Mouse (Mus musculus): Measurements from ENCODE around the gene Lurap1l.
"Not testable (repeated sequence)": the region's sequence is repeated elsewhere in the genome, so short reads cannot be mapped to it uniquely, and the experiment has no call there.

Gene Lurap1l

DNA sequence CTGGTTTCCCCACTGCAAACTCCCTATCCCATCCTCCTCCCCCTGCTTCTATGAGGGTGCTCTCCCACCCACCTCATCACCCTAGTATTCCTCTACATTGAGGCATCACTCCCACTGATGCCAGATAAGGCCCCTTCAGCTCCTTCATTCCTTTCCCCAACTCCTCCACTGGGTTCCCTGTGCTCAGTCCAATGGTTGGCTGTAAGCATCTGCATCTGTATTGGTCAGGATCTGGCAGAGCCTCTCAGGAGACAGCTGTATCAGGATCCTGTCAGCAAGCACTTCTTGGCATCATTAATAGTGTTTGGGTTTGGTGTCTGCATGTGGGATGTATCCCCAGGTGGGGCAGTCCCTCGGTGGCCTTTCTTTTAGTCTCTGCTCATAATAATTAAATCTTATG lies 6.7 kb downstream of the Lurap1l start:
- DNase-seq (ENCODE audit: low spot score in 2 of 2) = not testable (repeated sequence)

DNA sequence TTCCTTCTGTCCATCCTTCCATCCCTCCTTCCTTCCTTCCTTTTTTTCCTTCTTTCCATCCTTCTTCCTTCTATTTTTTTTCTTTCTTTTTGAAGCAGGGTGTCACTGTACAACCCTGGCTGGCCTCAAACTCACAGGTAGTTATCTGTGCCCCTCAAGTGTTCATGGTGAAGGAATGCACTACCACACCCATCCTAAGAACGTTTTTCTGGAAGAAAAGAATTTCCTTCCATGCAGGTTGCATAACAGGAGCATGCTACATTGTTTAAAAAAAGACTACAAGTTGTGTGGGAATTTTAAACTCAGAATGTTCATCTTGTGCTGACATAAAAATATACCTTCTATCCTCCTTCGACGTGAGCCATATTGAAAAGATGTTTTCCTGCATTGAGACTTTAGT lies 7.4 kb downstream of the Lurap1l start:
- DNase-seq (ENCODE audit: low spot score in 2 of 2) = no peak

DNA sequence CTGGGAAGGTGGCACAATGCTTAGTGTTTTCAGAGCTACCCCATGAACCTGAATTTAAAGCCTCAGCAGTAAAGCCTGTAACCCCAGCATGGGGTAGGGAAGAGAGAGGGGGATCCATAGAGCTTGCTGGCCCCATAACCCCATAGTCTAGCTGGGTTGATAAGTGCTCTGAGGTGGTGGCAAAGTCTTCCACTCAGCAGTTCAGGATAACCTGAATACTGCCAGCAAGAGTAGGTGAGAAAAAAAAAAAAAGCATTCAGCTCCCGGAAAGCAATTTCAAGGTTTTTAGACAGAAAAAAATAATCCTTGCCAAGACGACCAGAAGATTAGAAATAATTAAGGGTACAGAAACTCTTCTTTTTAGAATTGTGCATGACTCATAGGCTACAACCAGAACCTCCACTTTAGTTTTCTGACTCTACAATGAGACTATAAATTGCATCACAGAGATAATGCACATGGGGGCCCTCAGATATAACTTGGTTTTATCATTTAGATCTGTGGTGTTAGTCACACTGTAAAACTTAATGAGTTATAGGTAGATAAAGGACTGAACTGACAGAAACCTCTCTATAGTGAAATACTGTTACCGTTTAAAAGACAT lies 8.2 kb downstream of the Lurap1l start:
- no peak for DNase-seq (ENCODE audit: low spot score in 2 of 2)

DNA sequence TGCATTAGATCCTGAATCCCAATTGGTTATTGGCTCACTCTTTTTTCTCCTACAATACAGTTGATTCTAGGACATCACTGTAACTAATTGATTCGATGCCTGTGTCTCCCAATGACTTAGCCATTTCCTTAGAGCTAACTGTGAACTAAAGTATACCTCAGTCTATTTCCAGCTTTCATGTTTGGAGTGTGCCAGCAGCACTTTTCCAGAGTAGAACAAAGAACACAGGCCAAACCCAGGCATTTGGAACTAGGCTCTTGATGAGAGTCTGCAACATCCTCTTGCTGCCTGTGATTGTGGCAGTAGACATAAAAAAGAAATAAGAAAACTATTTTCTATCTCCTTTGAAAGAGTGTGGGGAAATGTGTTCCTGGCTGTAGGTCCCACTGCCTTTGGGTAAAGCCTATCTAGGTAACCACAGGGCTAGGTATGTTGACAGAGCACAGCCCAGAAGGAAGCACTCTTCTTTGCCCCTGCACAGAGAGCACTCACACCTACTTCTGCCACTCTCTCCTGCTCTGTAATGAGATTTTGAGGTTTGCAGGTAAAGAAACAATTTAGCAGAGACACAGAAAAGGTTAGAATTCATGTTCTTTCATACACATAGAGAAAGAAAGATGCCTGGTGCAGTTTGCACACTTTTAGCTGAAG lies 8.9 kb downstream of the Lurap1l start:
- no peak for DNase-seq (ENCODE audit: low spot score in 2 of 2)

DNA sequence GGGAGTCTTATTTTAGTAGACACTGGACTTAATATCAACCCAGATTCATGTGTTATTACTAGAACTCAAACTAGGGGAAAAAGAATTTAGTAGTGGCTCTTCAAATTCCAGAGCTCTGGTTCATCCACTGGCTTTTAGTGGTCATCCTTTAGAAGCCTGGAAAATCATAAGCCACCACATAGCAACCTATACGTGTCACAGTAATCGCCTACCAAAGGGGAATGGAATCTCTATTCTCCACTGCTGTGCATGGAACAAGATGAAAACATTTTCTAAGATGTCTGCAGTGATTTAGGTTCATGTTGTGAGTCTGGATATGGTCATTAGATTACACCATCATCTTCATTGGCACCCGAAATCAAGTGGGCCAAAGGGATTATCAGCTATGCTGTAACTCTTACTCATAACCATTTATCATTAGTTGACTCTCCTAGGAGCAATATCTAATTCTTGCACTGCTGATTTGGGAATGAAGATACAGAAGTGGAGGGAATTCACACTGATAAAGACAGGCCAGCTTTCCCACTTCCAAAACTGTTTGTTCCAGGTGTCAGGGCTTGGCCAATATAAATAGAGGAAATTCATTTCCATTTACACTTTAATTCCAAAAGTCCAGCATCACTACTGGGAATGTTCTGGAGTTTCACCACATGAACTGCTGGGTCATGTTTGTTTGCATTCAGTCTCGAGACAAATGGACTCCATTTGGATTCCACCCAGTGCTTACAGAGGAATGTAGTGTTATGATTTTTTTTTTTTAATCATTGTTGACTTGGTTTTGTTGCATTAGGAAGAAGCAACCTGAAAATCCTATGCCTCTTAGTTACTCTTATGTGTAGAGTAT lies 11.4 kb downstream of the Lurap1l start:
- DNase-seq (ENCODE audit: low spot score in 2 of 2) = no peak

DNA sequence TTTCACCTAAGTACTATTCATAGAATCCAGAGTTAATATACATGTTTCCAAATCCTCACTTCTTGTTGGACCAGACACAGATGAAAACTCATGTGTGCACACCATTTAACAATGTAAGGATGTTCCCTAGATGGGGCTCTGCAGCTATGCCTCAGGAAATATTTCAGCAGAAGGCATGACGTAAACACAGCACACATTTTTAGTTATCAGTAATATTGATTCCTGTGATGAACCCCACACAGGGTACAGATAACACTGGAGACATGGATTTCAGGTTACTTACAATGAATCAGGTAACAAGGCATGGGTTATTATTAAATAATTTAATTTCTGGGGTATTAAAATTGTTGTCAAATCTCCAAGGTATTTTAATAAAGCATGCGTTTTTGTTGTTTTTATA lies 12.2 kb downstream of the Lurap1l start:
- DNase-seq (ENCODE audit: low spot score in 2 of 2) = no peak

DNA sequence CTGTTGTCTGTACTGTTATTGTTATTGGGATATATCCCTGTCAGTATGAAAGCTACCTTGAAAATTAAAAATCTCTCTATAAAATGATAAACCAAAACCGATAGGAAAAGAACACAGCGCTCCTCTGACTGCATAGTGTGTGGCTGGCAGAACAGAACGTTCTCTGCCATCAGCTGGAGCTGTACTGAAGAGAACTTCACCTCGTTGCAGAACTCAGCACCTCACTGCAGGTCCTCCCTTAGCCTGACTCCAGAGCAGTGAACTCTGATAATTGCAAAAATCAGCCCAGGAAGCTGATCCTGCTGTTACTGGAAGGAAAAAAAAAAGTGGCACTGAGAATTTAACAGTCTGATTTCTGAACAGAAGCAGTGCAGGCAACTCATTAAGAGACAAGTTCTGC lies 14.4 kb downstream of the Lurap1l start:
- DNase-seq (ENCODE audit: low spot score in 2 of 2) = no peak

DNA sequence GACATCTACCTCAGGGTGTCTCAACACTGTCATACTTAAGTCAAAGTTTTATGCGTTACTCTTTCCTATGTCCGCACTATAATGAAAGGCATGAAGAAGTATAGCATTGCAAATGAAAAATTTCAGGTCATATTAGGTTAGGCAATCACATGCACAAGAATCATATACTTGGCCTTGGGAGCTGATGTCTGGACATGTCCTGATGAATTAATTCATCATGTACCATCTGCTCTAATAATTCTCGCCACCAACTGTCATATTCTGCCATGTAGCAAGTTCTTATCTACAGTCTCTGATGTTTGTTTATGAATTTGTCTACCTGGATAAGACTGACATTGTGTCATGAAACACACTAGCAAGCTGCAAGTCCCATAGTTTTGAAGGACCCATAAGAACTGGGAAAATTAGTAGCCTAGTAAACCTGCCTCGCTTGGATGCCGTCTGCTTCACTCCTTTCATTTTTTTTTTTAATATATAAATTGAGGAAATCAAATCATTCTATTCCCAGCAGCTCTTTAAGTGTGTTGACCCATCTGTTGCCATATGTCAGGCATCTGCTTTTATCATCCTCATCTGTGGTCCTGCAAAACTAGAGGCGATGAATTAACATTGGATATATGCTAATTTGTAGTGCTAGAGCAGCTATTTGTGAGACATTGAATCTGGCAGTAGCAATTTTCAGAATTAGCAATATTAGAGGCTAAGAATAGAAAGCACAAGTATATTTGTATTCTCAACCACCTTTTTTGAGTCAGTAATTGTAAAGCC lies 15.5 kb downstream of the Lurap1l start:
- no peak for DNase-seq (ENCODE audit: low spot score in 2 of 2)

DNA sequence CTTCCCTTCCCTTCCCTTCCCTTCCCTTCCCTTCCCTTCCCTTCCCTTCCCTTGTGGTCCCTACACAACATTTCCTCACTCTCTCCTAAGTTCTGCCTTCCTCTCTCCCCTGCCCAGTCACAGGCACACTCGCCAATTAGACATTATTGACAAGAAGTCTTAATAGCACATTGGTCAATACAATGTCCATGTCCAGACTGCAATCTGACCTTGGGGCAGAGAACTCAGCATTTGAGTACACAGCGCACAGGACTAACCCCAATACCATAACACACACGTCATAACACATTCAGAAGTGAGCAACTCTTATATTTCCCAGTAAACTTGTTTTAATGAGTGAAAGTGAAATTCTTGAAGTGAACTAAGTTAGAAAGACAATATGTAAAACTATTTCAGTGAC lies 24.3 kb downstream of the Lurap1l start:
- no peak for DNase-seq (ENCODE audit: low spot score in 2 of 2)

DNA sequence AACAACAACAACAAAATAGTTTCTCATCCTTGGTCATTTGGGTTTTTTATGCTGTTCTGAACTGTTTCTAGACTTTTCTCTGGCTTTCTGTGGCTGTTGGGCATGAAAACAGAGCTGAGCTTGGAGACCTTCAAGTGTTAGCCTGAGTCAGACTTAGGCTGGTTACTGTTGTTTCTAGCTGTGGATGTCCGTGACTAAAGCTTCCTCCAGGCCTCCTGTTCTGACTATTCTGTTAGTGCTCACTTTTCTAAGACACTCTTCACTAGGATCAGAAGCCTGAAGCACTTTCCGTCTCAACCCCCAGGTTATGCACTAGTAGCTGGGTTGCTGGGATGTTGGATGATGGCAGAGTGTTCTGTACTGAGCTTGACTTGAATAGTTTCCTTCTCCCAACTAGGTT lies 28.7 kb downstream of the Lurap1l start:
- no peak for DNase-seq (ENCODE audit: low spot score in 2 of 2)

DNA sequence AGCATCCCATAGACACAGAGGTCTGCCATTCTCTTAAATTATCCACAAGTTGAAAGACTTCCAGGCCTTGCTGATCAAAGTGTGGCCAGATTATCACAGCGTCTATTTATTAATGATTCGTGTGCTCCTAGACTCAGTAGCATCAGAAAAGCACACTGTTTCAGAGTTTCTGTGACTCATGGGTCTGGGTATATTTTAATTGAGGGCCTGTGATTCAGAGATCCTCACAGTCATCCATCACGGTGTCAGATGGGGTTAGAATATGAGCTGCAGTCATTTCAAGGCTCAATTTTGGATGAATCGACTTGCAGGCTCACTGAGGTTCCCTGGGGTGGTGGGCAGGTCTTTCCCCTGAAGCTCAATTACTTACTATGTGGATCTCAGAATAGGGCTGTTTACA lies 30.5 kb downstream of the Lurap1l start:
- no peak for DNase-seq (ENCODE audit: low spot score in 2 of 2)

DNA sequence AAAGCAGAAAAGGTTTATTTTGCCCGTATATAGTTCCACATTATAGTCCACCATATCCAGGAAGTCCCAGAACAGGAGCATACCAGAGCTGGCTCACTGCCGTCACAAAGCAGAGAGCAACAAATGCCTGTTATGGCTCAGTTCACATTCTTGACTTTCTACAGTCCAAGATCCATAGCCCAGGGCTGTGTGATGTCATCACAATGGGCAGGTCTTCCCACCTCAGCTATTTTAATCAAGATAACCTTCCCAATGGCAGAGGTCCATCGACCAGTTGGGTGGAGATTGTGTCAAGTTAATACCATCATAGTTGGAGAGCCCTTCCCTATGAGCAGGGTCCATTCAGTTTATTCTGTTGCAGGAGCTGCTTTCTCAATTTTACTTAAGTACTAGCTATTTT lies 31.5 kb downstream of the Lurap1l start:
- no peak for DNase-seq (ENCODE audit: low spot score in 2 of 2)

DNA sequence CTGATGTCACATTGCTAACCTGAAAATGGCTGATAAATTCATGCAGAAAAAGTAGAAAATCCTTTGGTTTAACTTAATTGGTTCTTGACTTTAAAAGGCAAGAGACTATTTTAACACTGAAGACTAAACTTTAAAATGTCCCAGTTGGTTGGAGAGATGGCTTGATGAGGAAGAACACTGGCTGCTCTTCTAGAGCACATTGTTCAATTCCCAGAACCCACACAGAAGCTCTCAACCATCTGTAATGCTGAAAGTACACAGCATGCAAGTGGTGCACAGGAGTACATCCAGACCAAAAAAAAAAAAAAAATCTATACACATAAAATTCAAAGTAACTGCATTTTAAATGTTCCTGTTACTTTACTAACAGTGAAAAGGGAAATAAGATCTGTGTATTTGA lies 34.2 kb downstream of the Lurap1l start:
- DNase-seq (ENCODE audit: low spot score in 2 of 2) = no peak

DNA sequence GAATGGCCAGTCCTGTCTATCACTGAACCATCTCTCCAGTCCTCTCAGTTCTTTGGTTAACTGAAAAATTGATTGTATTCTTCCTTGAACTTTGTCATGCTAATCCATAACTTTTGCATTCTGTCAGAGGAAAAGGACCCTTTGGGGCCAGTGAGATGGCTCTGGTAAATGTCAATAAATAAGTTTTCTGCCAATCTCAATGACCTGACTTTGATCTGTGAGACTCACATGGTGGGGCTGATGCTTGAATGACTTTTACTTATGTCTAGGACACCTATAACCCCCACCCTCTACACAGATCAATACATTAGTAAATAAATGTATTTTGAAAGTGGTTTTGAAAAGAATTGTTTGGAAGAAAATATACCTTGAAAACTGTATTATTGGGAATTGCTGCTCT lies 38.7 kb downstream of the Lurap1l start:
- no peak for DNase-seq (ENCODE audit: low spot score in 2 of 2)

DNA sequence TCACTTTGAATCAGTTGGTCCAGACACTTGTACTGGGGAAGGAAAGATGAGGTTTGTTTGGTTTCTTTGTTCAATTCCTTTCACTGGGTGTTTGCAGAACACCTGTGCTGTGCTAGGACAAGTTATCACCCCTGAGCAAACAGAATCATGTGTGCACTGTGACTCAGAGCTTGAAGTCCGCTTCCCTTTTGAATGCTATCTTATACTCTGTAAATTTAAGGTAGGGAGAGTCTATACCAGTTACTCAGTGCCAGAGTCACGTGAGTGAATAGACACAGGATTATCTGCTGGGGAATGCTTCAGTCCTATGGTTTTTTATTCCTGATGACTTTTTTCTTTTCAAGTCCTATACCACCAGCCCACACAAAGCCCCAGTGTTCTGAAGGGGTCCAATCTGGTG lies 39.3 kb downstream of the Lurap1l start:
- DNase-seq (ENCODE audit: low spot score in 2 of 2) = peak; percentile 6 to 21

DNA sequence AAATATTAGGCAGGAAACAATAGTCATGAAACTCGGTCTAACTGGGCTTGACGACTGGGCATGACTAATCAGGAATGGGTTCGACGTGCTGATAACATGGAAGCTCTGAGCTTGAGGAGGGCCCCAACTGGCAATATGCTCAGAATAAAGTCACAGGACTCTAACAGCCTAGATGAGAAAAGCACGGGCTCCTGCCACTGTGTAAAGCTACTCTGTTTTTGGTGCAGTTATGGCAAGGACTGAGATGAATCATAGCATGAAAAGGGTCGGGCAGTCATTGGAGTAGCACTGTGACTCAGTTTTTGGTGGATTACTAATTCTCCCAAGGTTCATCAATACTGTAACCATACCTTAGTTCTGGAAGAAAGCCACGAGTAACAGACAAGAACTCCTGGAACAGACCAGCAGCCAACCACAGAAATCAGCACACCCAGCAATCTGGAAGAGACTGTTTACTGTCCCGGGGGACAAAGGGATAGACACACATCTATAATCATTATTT lies 39.9 kb downstream of the Lurap1l start:
- peak in 1 of 2 experiments; percentile 15 for DNase-seq (ENCODE audit: low spot score in 2 of 2)

DNA sequence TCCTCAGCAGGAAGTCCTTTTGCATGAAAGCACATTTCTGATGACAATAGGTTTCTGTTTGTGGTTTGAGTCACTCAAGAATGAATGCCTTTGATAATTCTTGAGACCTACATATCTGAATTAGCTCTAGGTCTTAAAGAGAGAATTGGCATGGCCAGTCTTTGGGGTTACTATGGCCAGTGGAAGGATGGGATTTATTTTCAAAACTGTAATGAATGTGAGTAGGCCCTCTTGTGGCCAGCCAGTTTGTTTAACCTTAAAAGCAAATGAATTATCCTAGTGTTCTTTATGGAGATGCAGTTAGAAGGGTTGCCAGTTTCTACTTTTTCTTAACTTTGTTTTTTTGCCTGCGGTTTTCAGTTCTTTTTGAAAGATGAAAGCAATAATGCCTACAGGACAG lies 42.2 kb downstream of the Lurap1l start:
- DNase-seq (ENCODE audit: low spot score in 2 of 2) = no peak

DNA sequence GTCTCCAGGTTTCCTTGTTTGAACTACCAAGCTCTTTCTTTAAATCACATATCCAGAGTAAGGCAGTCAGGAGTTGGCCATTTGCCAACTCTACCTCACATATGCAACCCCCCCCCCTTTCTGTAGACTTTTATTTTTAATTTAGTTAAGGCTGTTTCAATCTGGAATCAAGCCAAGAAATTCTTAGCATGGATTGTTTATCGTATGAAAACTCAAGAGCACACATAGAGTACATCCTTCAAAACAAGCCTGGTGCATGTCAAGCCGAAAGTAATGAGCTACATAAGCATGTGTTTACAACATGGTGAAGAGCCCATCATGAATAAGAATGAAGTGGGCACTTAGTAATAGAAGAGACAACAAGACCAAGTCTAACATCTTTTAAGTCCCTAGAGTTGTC lies 45.5 kb downstream of the Lurap1l start:
- no peak for DNase-seq (ENCODE audit: low spot score in 2 of 2)

DNA sequence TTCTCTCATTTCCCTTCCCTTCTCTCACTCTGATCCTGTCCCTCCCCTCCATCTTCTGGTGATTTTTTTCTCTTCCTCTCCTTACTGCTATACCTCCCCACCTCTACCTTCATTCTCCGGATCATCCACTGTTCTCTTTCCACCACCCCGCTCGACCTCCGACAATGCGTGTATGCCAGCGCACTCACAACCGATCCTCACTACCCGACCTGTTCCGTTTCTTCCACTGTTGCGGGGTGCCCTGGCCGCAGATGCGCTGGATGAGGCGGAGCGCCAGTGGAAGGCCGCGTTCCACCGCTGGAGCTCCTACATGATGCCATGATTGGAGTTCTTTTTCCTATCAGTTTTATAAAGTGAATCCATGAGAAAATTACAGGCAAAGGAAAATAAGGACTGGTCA lies 57.1 kb downstream of the Lurap1l start:
- DNase-seq (ENCODE audit: low spot score in 2 of 2) = no peak

DNA sequence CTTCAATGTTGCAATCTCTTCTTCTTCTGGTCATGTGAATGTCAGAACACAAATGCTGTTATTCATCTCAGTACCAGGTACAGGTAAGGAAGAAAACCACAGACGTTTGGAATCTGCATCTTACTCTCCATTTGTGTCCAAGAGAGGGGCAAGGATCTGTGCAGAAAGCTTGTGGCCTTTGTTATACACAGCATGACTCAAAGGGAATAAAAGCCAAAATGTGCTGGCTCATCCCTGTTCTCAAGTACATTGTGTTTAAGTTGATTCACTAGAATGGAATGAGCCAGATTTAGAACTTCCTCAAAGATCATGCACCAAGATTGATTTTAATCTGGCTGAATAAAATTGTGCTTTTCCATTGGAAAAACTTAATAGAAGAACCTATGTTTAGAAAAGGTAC lies 61.4 kb downstream of the Lurap1l start:
- no peak for DNase-seq (ENCODE audit: low spot score in 2 of 2)

DNA sequence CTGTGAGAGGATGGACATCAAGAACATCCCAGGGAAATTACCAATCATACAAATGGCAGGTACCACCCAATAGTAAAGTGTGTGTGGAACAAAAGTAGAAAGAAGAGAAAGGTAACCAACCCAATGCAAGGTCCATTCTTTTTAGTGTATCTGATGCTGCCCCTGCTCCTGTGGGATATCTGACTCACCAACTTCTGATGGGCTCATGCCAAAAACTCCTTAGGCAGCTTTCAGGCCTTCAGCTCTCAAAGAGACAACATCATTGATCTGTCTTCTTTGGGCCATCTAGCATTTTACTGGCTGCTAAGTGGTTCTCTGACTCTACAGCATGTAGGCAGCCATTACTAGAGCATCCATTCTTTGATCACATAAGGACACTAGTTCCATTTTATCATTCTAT lies 63.5 kb downstream of the Lurap1l start:
- no peak for DNase-seq (ENCODE audit: low spot score in 2 of 2)

DNA sequence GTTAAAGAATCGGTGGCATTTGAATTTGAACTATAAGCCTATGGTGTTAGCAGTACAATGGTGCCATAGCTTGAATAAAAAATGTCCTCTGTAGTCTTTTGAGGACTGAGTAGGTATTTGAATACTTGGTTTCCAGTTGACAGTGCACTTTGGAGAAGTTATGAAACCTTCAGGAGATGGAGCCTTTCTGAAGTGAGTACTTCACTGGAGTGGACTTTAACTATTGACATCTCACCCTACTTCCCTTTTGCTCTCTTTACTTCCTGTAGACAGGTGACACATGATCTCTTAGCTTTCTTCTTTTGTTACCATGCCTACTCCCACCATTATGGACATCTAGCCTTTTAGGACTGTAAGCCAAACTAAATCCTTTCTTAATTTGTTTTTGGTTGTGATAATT lies 80.4 kb downstream of the Lurap1l start:
- DNase-seq (ENCODE audit: low spot score in 2 of 2) = no peak
